Mouse (Mus musculus): ENCODE data around the gene Etl4. TPM values are rescaled to one million over a fixed set of nuclear protein-coding genes. Genes with fewer than 3 reads are reported as not detected.
"Not testable (repeated sequence)": the region's sequence is repeated elsewhere in the genome, so short reads cannot be mapped to it uniquely, and the experiment has no call there.

Etl4 gene
- polyA plus RNA-seq, 1 experiment from 2014 or later: 33.4 TPM

- Histone ChIP-seq H3K27me3 (ENCODE audit: insufficient read depth, low read length) (no peaks in the 10 kb centered on the region), H3K4me1 (ENCODE audit: insufficient read depth) (no peaks in the 10 kb centered on the region), H3K36me3 (ENCODE audit: insufficient read depth) (no peaks in the 10 kb centered on the region), H3K4me3 (ENCODE audit: low read depth, low read length) (no peak overlapping the region), H3K27ac (ENCODE audit: low read depth) (no peak overlapping the region), H3K9me3 (ENCODE audit: low read depth, low read length) (no peaks in the 10 kb centered on the region), H3K4me2 (no peak overlapping the region), H3K9ac (no peak overlapping the region)
- ATAC-seq (ENCODE audit: insufficient read depth) (no peak), DNase-seq (no peak)
- WGBS: 51% methylated on average over 7 of the region's 7 CpGs
- TF ChIP-seq CTCF (IDR thresholded peaks at IDR 0.05; ENCODE audit: low read depth): no peak
Observed at GRCm38 (mm10) chr2:20678793-20679192, 769.2 kb downstream of the Etl4 start.

DNA sequence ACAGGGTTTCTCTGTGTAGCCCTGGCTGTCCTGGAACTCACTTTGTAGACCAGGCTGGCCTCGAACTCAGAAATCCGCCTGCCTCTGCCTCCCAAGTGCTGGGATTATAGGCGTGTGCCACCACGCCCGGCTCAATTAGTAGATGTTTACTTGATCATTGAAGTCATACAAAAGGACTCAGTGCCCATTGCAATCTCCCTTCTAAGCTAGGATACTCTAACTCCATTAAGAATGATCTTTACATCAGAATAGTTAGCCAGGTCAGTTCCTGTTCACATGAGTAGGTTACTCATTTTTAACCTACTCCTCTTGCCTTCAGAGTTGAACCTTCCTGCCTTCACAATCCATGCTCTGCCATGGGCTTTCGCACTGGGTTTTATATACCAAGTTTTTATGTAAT, 772.6 kb downstream of the Etl4 start:
- WGBS: 87% methylated on average over 6 of the region's 6 CpGs
- not testable (repeated sequence) for H3K9me3 ChIP-seq (ENCODE audit: low read depth, low read length); H3K36me3 ChIP-seq (ENCODE audit: insufficient read depth); DNase-seq; ATAC-seq (ENCODE audit: insufficient read depth); H3K4me2 ChIP-seq; H3K9ac ChIP-seq; H3K27ac ChIP-seq (ENCODE audit: low read depth); H3K27me3 ChIP-seq (ENCODE audit: insufficient read depth, low read length); H3K4me3 ChIP-seq (ENCODE audit: low read depth, low read length); H3K4me1 ChIP-seq (ENCODE audit: insufficient read depth)

- Histone ChIP-seq H3K4me3 (ENCODE audit: low read depth, low read length) (no peak overlapping the region), H3K9me3 (ENCODE audit: low read depth, low read length) (no peaks in the 10 kb centered on the region), H3K4me1 (ENCODE audit: insufficient read depth) (no peaks in the 10 kb centered on the region), H3K27me3 (ENCODE audit: insufficient read depth, low read length) (no peaks in the 10 kb centered on the region), H3K4me2 (no peak overlapping the region), H3K27ac (ENCODE audit: low read depth) (no peak overlapping the region), H3K9ac (no peak overlapping the region), H3K36me3 (ENCODE audit: insufficient read depth) (no peaks in the 10 kb centered on the region)
- no peak for DNase-seq
- WGBS: 22% methylated on average over 3 of the region's 3 CpGs
- TF ChIP-seq CTCF (IDR thresholded peaks at IDR 0.05; ENCODE audit: low read depth): no peak
- no peak for ATAC-seq (ENCODE audit: insufficient read depth)
Observed at GRCm38 (mm10) chr2:20689389-20689788, 779.8 kb downstream of the Etl4 start.

DNA sequence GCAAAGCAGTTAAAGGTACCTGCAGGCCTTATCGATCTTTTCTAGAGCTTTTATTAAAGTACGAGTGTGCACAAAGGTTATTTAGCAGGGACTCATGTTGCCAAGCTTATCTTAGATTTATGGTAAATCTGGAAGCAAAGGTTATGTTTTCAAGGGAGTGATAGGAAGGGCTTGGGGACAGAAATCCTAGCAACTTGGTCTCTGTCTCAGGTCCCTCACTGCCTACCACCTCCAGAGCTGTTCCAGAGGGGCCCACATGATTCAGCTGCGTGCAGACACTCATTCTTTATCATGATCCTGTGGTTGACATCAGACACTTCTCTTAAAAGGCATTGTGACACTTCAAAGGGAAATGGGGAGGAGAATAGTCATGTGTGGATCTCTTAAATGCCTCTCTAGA, 783.3 kb downstream of the Etl4 start:
- ATAC-seq (ENCODE audit: insufficient read depth) (no peak), DNase-seq (no peak)
- H3K36me3 ChIP-seq (ENCODE audit: insufficient read depth): no peaks in the 10 kb centered on the region
- 61% methylated on average over 3 of the region's 3 CpGs for WGBS
- H3K27ac ChIP-seq (ENCODE audit: low read depth): no peak overlapping the region
- no peaks in the 10 kb centered on the region for H3K4me1 ChIP-seq (ENCODE audit: insufficient read depth)
- no peak overlapping the region for H3K4me2 ChIP-seq
- H3K9me3 ChIP-seq (ENCODE audit: low read depth, low read length): no peaks in the 10 kb centered on the region
- H3K27me3 ChIP-seq (ENCODE audit: insufficient read depth, low read length): no peaks in the 10 kb centered on the region
- no peak overlapping the region for H3K9ac ChIP-seq
- no peak for TF ChIP-seq CTCF (IDR thresholded peaks at IDR 0.05; ENCODE audit: low read depth)
- H3K4me3 ChIP-seq (ENCODE audit: low read depth, low read length): no peak overlapping the region

GRCm38 (mm10) chr2:20693772-20694171, 784.2 kb downstream of the Etl4 start:
- Histone ChIP-seq H3K27me3 (ENCODE audit: insufficient read depth, low read length) (no peaks in the 10 kb centered on the region), H3K9me3 (ENCODE audit: low read depth, low read length) (no peaks in the 10 kb centered on the region), H3K9ac (no peak overlapping the region), H3K4me2 (no peak overlapping the region), H3K36me3 (ENCODE audit: insufficient read depth) (no peaks in the 10 kb centered on the region), H3K4me1 (ENCODE audit: insufficient read depth) (no peaks in the 10 kb centered on the region), H3K27ac (ENCODE audit: low read depth) (no peak overlapping the region), H3K4me3 (ENCODE audit: low read depth, low read length) (no peak overlapping the region)
- WGBS: 77% methylated on average over 1 of the region's 1 CpGs
- ATAC-seq (ENCODE audit: insufficient read depth): no peak; the same call in 1 of the 2 replicates
- TF ChIP-seq CTCF (IDR thresholded peaks at IDR 0.05; ENCODE audit: low read depth): peak; percentile 20; the same call in 1 of the 2 replicates
- DNase-seq: peak; percentile 16

- Histone ChIP-seq H3K4me2 (no peak overlapping the region), H3K27ac (ENCODE audit: low read depth) (no peak overlapping the region), H3K4me3 (ENCODE audit: low read depth, low read length) (no peak overlapping the region), H3K4me1 (ENCODE audit: insufficient read depth) (no peaks in the 10 kb centered on the region), H3K36me3 (ENCODE audit: insufficient read depth) (no peaks in the 10 kb centered on the region), H3K9me3 (ENCODE audit: low read depth, low read length) (no peaks in the 10 kb centered on the region), H3K27me3 (ENCODE audit: insufficient read depth, low read length) (no peaks in the 10 kb centered on the region), H3K9ac (no peak overlapping the region)
- TF ChIP-seq CTCF (IDR thresholded peaks at IDR 0.05; ENCODE audit: low read depth): no peak
- no peak for ATAC-seq (ENCODE audit: insufficient read depth)
- DNase-seq: no peak
- 57% methylated on average over 1 of the region's 1 CpGs for WGBS
Observed at GRCm38 (mm10) chr2:20697719-20698118, 788.1 kb downstream of the Etl4 start.

- H3K9me3 ChIP-seq (ENCODE audit: low read depth, low read length): no peaks in the 10 kb centered on the region
- H3K9ac ChIP-seq: no peak overlapping the region
- 73% methylated on average over 4 of the region's 4 CpGs for WGBS
- no peak for TF ChIP-seq CTCF (IDR thresholded peaks at IDR 0.05; ENCODE audit: low read depth)
- DNase-seq (no peak), ATAC-seq (ENCODE audit: insufficient read depth) (no peak)
- no peaks in the 10 kb centered on the region for H3K4me1 ChIP-seq (ENCODE audit: insufficient read depth)
- H3K36me3 ChIP-seq (ENCODE audit: insufficient read depth): peaks cover 6% of the 10 kb centered on the region; the same call in 1 of the 2 replicates
- H3K27me3 ChIP-seq (ENCODE audit: insufficient read depth, low read length): no peaks in the 10 kb centered on the region
- no peak overlapping the region for H3K27ac ChIP-seq (ENCODE audit: low read depth)
- H3K4me3 ChIP-seq (ENCODE audit: low read depth, low read length): no peak overlapping the region
- H3K4me2 ChIP-seq: no peak overlapping the region
Observed at GRCm38 (mm10) chr2:20705110-20705509, 795.5 kb downstream of the Etl4 start.

DNA sequence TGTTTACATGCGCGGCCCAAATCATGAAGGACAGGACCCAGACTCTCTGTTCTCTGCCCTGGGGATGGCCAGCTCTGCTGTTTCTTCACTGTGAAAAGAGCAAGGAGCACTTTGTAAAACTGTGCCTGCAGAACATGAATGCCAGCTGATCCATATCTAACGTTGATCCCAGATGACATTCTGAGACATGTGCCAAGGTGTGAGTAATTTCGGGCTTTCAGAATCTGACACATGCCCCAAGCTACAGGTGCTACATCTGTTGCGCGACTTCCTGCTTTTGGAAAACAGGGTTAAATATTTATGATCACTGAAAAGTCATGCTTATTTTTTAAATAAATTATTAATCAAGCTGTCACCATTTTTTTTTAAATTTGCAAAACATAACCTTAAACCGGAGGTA, 801.0 kb downstream of the Etl4 start:
- no peak overlapping the region for H3K4me3 ChIP-seq (ENCODE audit: low read depth, low read length)
- H3K36me3 ChIP-seq (ENCODE audit: insufficient read depth): peaks cover 6% of the 10 kb centered on the region; the same call in 1 of the 2 replicates
- H3K9ac ChIP-seq: no peak overlapping the region
- H3K27me3 ChIP-seq (ENCODE audit: insufficient read depth, low read length): no peaks in the 10 kb centered on the region
- 86% methylated on average over 7 of the region's 7 CpGs for WGBS
- no peak overlapping the region for H3K4me2 ChIP-seq
- no peak for TF ChIP-seq CTCF (IDR thresholded peaks at IDR 0.05; ENCODE audit: low read depth)
- ATAC-seq (ENCODE audit: insufficient read depth): no peak
- DNase-seq: no peak
- no peaks in the 10 kb centered on the region for H3K9me3 ChIP-seq (ENCODE audit: low read depth, low read length)
- H3K4me1 ChIP-seq (ENCODE audit: insufficient read depth): no peaks in the 10 kb centered on the region
- H3K27ac ChIP-seq (ENCODE audit: low read depth): no peak overlapping the region

Measured in lung, embryonic 14.5 days (tissue).